Mouse (Mus musculus) small intestine, adult 2 months (tissue): ENCODE results near the gene Vwa5b1. TPM values are rescaled to one million over a fixed set of nuclear protein-coding genes. Genes with fewer than 3 reads are reported as not detected.
A peak's percentile ranks its signal among the peaks of the same experiment; 100 is the strongest.

ENCODE experiments used
- H3K27ac ChIP-seq: fragments of 200-500 bp; 2 replicates; pipeline ENCODE4 v1.5.1; 2012; ENCODE audit warnings: low read depth, low read length, control low read depth, inconsistent platforms; ENCODE audit not compliant: insufficient read depth
- H3K27me3 ChIP-seq: fragments of 200-500 bp; 2 replicates; pipeline ENCODE4 v1.6.1; 2012; ENCODE audit warnings: mild to moderate bottlenecking, moderate library complexity, low read length, inconsistent platforms; ENCODE audit not compliant: control insufficient read depth, insufficient read depth
- H3K36me3 ChIP-seq: fragments of 200-500 bp; 2 replicates; pipeline ENCODE4 v1.6.1; 2012; ENCODE audit warnings: mild to moderate bottlenecking, low read length, control low read depth, inconsistent platforms; ENCODE audit not compliant: control insufficient read depth, insufficient read depth
- H3K4me1 ChIP-seq: fragments of 200-500 bp; 2 replicates; pipeline ENCODE4 v1.6.1; 2012; ENCODE audit warnings: low read length, inconsistent platforms, mixed read lengths; ENCODE audit not compliant: control insufficient read depth, insufficient read depth, insufficient read length
- H3K4me3 ChIP-seq: fragments of 200-500 bp; 2 replicates; pipeline ENCODE4 v1.5.1; 2012; ENCODE audit warnings: low read depth, mild to moderate bottlenecking, control low read depth, inconsistent platforms, low read length, moderate library complexity
- CTCF ChIP-seq: fragments of 200-500 bp; IDR thresholded peaks from 2 replicates; pipeline ENCODE4 v1.5.1; 2012; ENCODE audit warnings: low read depth, mild to moderate bottlenecking, control low read depth, inconsistent platforms, low read length, moderate library complexity, mixed read lengths; ENCODE audit not compliant: insufficient replicate concordance, insufficient read length; ENCODE audit errors: extremely low read depth
- POLR2A ChIP-seq: fragments of 200-500 bp; IDR thresholded peaks from 2 replicates; pipeline ENCODE4 v1.6.1; 2012; ENCODE audit warnings: low read depth, mild to moderate bottlenecking, control low read depth, inconsistent platforms, low read length, moderate library complexity
- WGBS: fragments of 180-500 bp; shearing (Covaris S2); methylation state at CpG from one replicate; pipeline ENCODE4 v1.1.7; 2018; 5-methylcytosine and 5-hydroxymethylcytosine counted together
- polyA plus RNA-seq: library from polyadenylated mRNA; depleted of rRNA; stranded (reverse); fragments of >200 nt; gene quantifications from 2 replicates; pipeline ENCODE4 v1.2.3, GENCODE M21; 2012

The Vwa5b1 gene
- polyA plus RNA-seq, 1 experiment: 0.05 TPM

DNA sequence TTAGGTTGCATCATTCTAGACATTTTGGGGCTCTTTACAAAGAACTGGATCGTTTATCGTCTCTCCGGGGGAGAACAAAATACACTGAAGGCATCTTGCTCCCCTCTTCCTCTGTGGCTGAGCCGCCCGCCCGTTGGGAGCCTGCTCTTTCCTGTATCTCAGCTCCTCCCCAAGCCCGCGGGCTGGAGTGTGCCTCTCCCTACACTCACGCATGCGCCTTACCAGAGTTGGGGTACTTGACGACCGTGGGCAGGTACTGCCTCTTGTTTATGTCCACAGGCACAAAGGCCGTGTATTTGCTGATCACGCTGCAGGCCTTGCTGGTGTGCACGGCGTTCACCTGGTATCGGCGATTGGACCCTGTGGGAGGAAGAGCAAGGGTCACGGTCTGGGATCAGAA, 57.3 kb downstream of the Vwa5b1 start:
- Histone ChIP-seq H3K4me1 (no peaks in the 10 kb centered on the region), H3K27ac (no peak overlapping the region), H3K4me3 (no peak overlapping the region), H3K36me3 (no peaks in the 10 kb centered on the region), H3K27me3 (no peaks in the 10 kb centered on the region)
- WGBS: 63% methylated on average over 19 of the region's 19 CpGs
- TF ChIP-seq CTCF (no peak), POLR2A (no peak)

DNA sequence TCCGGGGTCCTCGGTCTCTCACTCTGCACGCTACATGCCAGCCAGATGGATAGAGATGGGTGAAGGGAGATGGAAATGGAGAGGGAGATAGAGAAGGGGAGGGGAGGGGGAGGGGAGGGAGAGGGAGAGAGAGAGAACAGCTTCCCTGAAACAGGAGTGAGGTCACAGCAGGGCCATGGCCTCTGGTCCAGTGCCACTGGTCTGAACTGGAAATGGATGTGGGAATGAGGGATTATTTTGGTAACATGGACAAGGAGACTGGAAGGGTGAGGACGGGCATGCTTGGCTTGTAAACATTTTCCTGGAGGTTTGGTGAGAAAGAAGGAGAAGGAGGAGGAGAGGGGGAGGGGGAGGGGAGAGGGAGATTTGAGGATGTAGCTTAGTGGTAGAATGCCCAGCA, 59.0 kb downstream of the Vwa5b1 start:
- Histone ChIP-seq H3K4me1 (no peaks in the 10 kb centered on the region), H3K27ac (no peak overlapping the region), H3K4me3 (no peak overlapping the region), H3K36me3 (no peaks in the 10 kb centered on the region), H3K27me3 (no peaks in the 10 kb centered on the region)
- TF ChIP-seq POLR2A (no peak), CTCF (no peak)
- 71% methylated on average over 3 of the region's 4 CpGs for WGBS

DNA sequence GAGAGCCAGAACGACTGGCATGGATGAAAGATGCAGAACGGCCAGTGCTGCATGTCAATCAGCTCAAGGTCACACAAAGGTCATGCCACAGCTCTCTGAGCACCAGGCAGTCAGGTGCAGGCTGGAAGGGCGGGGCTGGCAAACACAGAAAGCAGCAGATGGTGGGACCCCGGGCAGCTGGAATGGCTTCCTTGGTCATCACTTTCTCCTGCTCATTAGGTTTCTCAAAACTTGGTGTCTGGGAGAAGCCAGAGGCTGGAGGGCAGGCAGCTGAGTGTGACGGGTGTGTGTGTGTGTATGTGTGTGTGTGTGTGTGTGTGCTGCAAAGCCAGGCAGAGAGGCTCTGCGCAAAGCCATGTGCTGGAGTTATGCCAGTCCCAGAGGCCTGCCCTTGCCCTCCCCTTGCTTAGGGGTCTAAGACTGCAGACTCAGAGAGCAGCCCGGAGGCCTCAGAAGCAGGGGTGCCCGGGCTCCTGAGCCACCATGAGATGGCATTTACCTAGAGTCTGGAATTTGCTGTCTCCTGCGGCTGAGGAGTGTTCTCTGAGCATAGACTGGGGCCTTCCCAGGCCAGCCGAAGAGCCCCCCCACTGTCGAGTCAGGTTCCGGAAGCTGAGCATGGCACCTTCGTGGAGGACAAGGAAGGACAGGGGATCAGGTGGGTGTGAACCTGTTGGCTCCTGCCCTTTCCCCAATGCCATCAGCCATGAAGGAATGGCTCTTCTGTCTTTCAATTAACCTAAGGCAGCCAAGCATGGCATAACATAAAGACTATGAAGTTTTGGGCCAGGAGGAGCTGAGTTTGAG, 60.7 kb downstream of the Vwa5b1 start:
- no peaks in the 10 kb centered on the region for H3K4me1 ChIP-seq
- no peak overlapping the region for H3K4me3 ChIP-seq
- no peaks in the 10 kb centered on the region for H3K27me3 ChIP-seq
- H3K27ac ChIP-seq: no peak overlapping the region
- no peaks in the 10 kb centered on the region for H3K36me3 ChIP-seq
- 60% methylated on average over 13 of the region's 13 CpGs for WGBS
- TF ChIP-seq POLR2A (no peak), CTCF (no peak)

GRCm38 (mm10) chr4:138569928-138570327, 65.8 kb downstream of the Vwa5b1 start:
- no peaks in the 10 kb centered on the region for H3K4me1 ChIP-seq
- no peaks in the 10 kb centered on the region for H3K27me3 ChIP-seq
- TF ChIP-seq POLR2A: no peak
- TF ChIP-seq CTCF: no peak
- no peak overlapping the region for H3K27ac ChIP-seq
- H3K4me3 ChIP-seq: no peak overlapping the region
- WGBS: 38% methylated on average over 11 of the region's 11 CpGs
- H3K36me3 ChIP-seq: no peaks in the 10 kb centered on the region

DNA sequence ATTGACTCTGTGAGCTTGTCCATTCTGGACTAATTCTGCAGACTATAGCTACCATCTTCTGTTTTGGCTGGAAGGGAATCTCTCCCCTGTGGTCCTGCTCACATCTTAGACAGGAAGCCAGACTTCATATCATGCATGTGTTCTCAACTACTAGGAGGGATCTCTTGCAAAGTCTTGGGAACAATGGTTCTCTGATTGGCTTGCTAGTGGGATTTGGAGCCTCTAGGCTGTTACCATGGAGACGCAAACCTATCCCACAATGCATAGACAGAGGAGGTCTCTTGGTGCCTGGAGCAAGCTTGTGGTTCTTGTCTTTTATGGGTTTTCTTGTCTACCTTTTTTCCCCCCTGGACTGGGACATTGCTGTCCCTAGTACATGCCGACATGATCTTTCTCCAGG, 67.4 kb downstream of the Vwa5b1 start:
- 84% methylated on average over 2 of the region's 2 CpGs for WGBS
- Histone ChIP-seq H3K27ac (no peak overlapping the region), H3K27me3 (no peaks in the 10 kb centered on the region), H3K4me1 (no peaks in the 10 kb centered on the region), H3K36me3 (no peaks in the 10 kb centered on the region), H3K4me3 (no peak overlapping the region)
- no peak for TF ChIP-seq CTCF
- no peak for TF ChIP-seq POLR2A

DNA sequence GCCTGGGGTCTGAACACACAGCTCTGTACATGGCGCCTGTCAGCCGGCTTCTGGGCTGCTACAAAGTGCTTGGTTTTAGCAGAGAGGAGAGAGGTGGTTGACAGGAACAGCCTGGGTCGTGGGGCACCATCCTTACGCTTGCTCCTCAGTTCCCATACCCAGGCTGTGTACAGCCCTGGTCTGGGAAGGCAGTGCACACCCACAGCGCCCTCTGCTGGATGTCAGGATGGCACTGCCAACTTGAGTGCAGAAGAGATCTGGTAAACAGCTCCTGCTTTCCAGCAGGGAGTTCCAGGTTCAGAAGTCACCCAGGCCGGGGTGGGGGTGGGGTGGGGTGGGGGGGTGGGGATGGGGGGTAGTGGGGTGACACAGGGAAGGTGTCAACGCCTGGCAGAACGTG, 73.7 kb downstream of the Vwa5b1 start:
- Histone ChIP-seq H3K4me1 (no peaks in the 10 kb centered on the region), H3K27me3 (no peaks in the 10 kb centered on the region)
- peak; percentile 92 for TF ChIP-seq CTCF
- TF ChIP-seq POLR2A: no peak

GRCm38 (mm10) chr4:138555531-138555930, 80.2 kb downstream of the Vwa5b1 start:
- peak overlapping the region; percentile 37 for H3K4me3 ChIP-seq
- WGBS: under 1% methylated on average over 19 of the region's 19 CpGs
- H3K4me1 ChIP-seq: peaks cover 11% of the 10 kb centered on the region
- no peak for TF ChIP-seq POLR2A
- TF ChIP-seq CTCF: no peak
- H3K27me3 ChIP-seq: no peaks in the 10 kb centered on the region
- H3K27ac ChIP-seq: no peak overlapping the region
- no peaks in the 10 kb centered on the region for H3K36me3 ChIP-seq

More for the DNA sequence above, 73.7 kb downstream of the Vwa5b1 start:
- no peaks in the 10 kb centered on the region for H3K36me3 ChIP-seq
- H3K27ac ChIP-seq: no peak overlapping the region
- 8% methylated on average over 8 of the region's 8 CpGs for WGBS
- no peak overlapping the region for H3K4me3 ChIP-seq
